Mouse (Mus musculus): ENCODE data around the gene Lamtor2. TPM values are rescaled to one million over a fixed set of nuclear protein-coding genes. Genes with fewer than 3 reads are reported as not detected.

Lamtor2 gene
- polyA plus RNA-seq, 1 experiment = 104 TPM

GRCm38 (mm10) chr3:88575540-88575939, 22.7 kb upstream of the Lamtor2 start, which contains the start of gene Ssr2:
Gene Ssr2, plus strand, starts transcription at chr3:88575876.
- DNase-seq (ENCODE audit: low read depth in 1 of 2, low spot score in 2 of 2) = no peak
- no peak within 1 kb of the TSS for H3K4me3 ChIP-seq (ENCODE audit: extremely low read depth, insufficient read depth, insufficient read length)
- H3K27ac ChIP-seq (ENCODE audit: insufficient read depth, low read length) = no peak within 1 kb of the TSS
- no peak for TF ChIP-seq POLR2A (IDR thresholded peaks at IDR 0.05; ENCODE audit: low read depth, low read length)
- TF ChIP-seq CTCF (IDR thresholded peaks at IDR 0.05; ENCODE audit: extremely low read depth, insufficient read depth, insufficient read length, insufficient replicate concordance) = no peak
- peaks cover 3% of the 10 kb centered on the region; the same call in 1 of the 2 replicates for H3K4me1 ChIP-seq (ENCODE audit: control insufficient read depth, insufficient read depth, insufficient read length)
- no peaks in the 10 kb centered on the region for H3K27me3 ChIP-seq (ENCODE audit: control insufficient read depth, insufficient read depth, low read length)
- whole genome bisulfite sequencing = 79% methylated on average over 3 of the region's 3 CpGs
- H3K36me3 ChIP-seq (ENCODE audit: control insufficient read depth, insufficient read depth, low read length) = no peaks in the 10 kb centered on the region

- Histone ChIP-seq H3K36me3 (ENCODE audit: control insufficient read depth, insufficient read depth, low read length) (no peaks in the 10 kb centered on the region), H3K27me3 (ENCODE audit: control insufficient read depth, insufficient read depth, low read length) (no peaks in the 10 kb centered on the region), H3K27ac (ENCODE audit: insufficient read depth, low read length) (no peak overlapping the region), H3K4me3 (ENCODE audit: extremely low read depth, insufficient read depth, insufficient read length) (no peak overlapping the region), H3K4me1 (ENCODE audit: control insufficient read depth, insufficient read depth, insufficient read length) (no peaks in the 10 kb centered on the region)
- DNase-seq (ENCODE audit: low read depth in 1 of 2, low spot score in 2 of 2) = no peak
- WGBS = 87% methylated on average over 2 of the region's 2 CpGs
- TF ChIP-seq CTCF (IDR thresholded peaks at IDR 0.05; ENCODE audit: extremely low read depth, insufficient read depth, insufficient read length, insufficient replicate concordance) (no peak), POLR2A (IDR thresholded peaks at IDR 0.05; ENCODE audit: low read depth, low read length) (no peak)
Observed at GRCm38 (mm10) chr3:88573810-88574209, 20.9 kb upstream of the Lamtor2 start.

GRCm38 (mm10) chr3:88572835-88573234, 20.0 kb upstream of the Lamtor2 start:
- Histone ChIP-seq H3K4me3 (ENCODE audit: extremely low read depth, insufficient read depth, insufficient read length) (no peak overlapping the region), H3K4me1 (ENCODE audit: control insufficient read depth, insufficient read depth, insufficient read length) (no peaks in the 10 kb centered on the region), H3K36me3 (ENCODE audit: control insufficient read depth, insufficient read depth, low read length) (peaks cover 8% of the 10 kb centered on the region; the same call in 1 of the 2 replicates), H3K27me3 (ENCODE audit: control insufficient read depth, insufficient read depth, low read length) (no peaks in the 10 kb centered on the region), H3K27ac (ENCODE audit: insufficient read depth, low read length) (no peak overlapping the region)
- TF ChIP-seq CTCF (IDR thresholded peaks at IDR 0.05; ENCODE audit: extremely low read depth, insufficient read depth, insufficient read length, insufficient replicate concordance) (no peak), POLR2A (IDR thresholded peaks at IDR 0.05; ENCODE audit: low read depth, low read length) (no peak)
- WGBS = 82% methylated on average over 2 of the region's 2 CpGs
- DNase-seq (ENCODE audit: low read depth in 1 of 2, low spot score in 2 of 2) = no peak

- no peak for DNase-seq (ENCODE audit: low read depth in 1 of 2, low spot score in 2 of 2)
- Histone ChIP-seq H3K4me1 (ENCODE audit: control insufficient read depth, insufficient read depth, insufficient read length) (no peaks in the 10 kb centered on the region), H3K27me3 (ENCODE audit: control insufficient read depth, insufficient read depth, low read length) (no peaks in the 10 kb centered on the region), H3K27ac (ENCODE audit: insufficient read depth, low read length) (no peak overlapping the region), H3K36me3 (ENCODE audit: control insufficient read depth, insufficient read depth, low read length) (peaks cover 9% of the 10 kb centered on the region; the same call in 1 of the 2 replicates), H3K4me3 (ENCODE audit: extremely low read depth, insufficient read depth, insufficient read length) (no peak overlapping the region)
- 100% methylated on average over 1 of the region's 1 CpGs for WGBS
- TF ChIP-seq CTCF (IDR thresholded peaks at IDR 0.05; ENCODE audit: extremely low read depth, insufficient read depth, insufficient read length, insufficient replicate concordance) = no peak
- TF ChIP-seq POLR2A (IDR thresholded peaks at IDR 0.05; ENCODE audit: low read depth, low read length) = no peak
Observed at GRCm38 (mm10) chr3:88571856-88572255, 19.0 kb upstream of the Lamtor2 start.

- H3K4me3 ChIP-seq (ENCODE audit: extremely low read depth, insufficient read depth, insufficient read length) = no peak overlapping the region
- H3K36me3 ChIP-seq (ENCODE audit: control insufficient read depth, insufficient read depth, low read length) = peaks cover 19% of the 10 kb centered on the region
- WGBS = 92% methylated on average over 10 of the region's 10 CpGs
- H3K4me1 ChIP-seq (ENCODE audit: control insufficient read depth, insufficient read depth, insufficient read length) = no peaks in the 10 kb centered on the region
- no peaks in the 10 kb centered on the region for H3K27me3 ChIP-seq (ENCODE audit: control insufficient read depth, insufficient read depth, low read length)
- H3K27ac ChIP-seq (ENCODE audit: insufficient read depth, low read length) = no peak overlapping the region
- TF ChIP-seq CTCF (IDR thresholded peaks at IDR 0.05; ENCODE audit: extremely low read depth, insufficient read depth, insufficient read length, insufficient replicate concordance) = no peak
- no peak for TF ChIP-seq POLR2A (IDR thresholded peaks at IDR 0.05; ENCODE audit: low read depth, low read length)
- no peak for DNase-seq (ENCODE audit: low read depth in 1 of 2, low spot score in 2 of 2)
Observed at GRCm38 (mm10) chr3:88570341-88570740, 17.5 kb upstream of the Lamtor2 start.

GRCm38 (mm10) chr3:88569694-88570093, 16.8 kb upstream of the Lamtor2 start:
- WGBS = 86% methylated on average over 5 of the region's 5 CpGs
- TF ChIP-seq POLR2A (IDR thresholded peaks at IDR 0.05; ENCODE audit: low read depth, low read length) (no peak), CTCF (IDR thresholded peaks at IDR 0.05; ENCODE audit: extremely low read depth, insufficient read depth, insufficient read length, insufficient replicate concordance) (no peak)
- peaks cover 24% of the 10 kb centered on the region for H3K36me3 ChIP-seq (ENCODE audit: control insufficient read depth, insufficient read depth, low read length)
- no peaks in the 10 kb centered on the region for H3K4me1 ChIP-seq (ENCODE audit: control insufficient read depth, insufficient read depth, insufficient read length)
- no peaks in the 10 kb centered on the region for H3K27me3 ChIP-seq (ENCODE audit: control insufficient read depth, insufficient read depth, low read length)
- no peak overlapping the region for H3K4me3 ChIP-seq (ENCODE audit: extremely low read depth, insufficient read depth, insufficient read length)
- no peak overlapping the region for H3K27ac ChIP-seq (ENCODE audit: insufficient read depth, low read length)
- DNase-seq (ENCODE audit: low read depth in 1 of 2, low spot score in 2 of 2) = no peak

GRCm38 (mm10) chr3:88569093-88569492, 16.2 kb upstream of the Lamtor2 start:
- Histone ChIP-seq H3K4me3 (ENCODE audit: extremely low read depth, insufficient read depth, insufficient read length) (no peak overlapping the region), H3K4me1 (ENCODE audit: control insufficient read depth, insufficient read depth, insufficient read length) (no peaks in the 10 kb centered on the region), H3K27me3 (ENCODE audit: control insufficient read depth, insufficient read depth, low read length) (no peaks in the 10 kb centered on the region), H3K36me3 (ENCODE audit: control insufficient read depth, insufficient read depth, low read length) (peaks cover 30% of the 10 kb centered on the region), H3K27ac (ENCODE audit: insufficient read depth, low read length) (no peak overlapping the region)
- no peak for TF ChIP-seq POLR2A (IDR thresholded peaks at IDR 0.05; ENCODE audit: low read depth, low read length)
- TF ChIP-seq CTCF (IDR thresholded peaks at IDR 0.05; ENCODE audit: extremely low read depth, insufficient read depth, insufficient read length, insufficient replicate concordance) = no peak
- 92% methylated on average over 2 of the region's 2 CpGs for WGBS
- DNase-seq (ENCODE audit: low read depth in 1 of 2, low spot score in 2 of 2) = no peak

Measured in spleen, adult 2 months (tissue).